Mouse (Mus musculus) midbrain, embryonic 14.5 days (tissue): ENCODE measurements around the gene Cdkn2d. TPM values are rescaled to one million over a fixed set of nuclear protein-coding genes. Genes with fewer than 3 reads are reported as not detected.
A peak's percentile ranks its signal among the peaks of the same experiment; 100 is the strongest.
"Not testable (repeated sequence)": the region's sequence is repeated elsewhere in the genome, so short reads cannot be mapped to it uniquely, and the experiment has no call there.

Experiments
- ATAC-seq: fragments of 200-750 bp; cut with Nextera tagmentation; 2 replicates; pipeline ENCODE4 v1.8.0; 2017; ENCODE audit warnings: moderate number of reproducible peaks, moderate library complexity; ENCODE audit not compliant: low FRiP score, low TSS enrichment
- DNase-seq: peaks from one replicate; pipeline ENCODE4 v3.0.0-alpha.2; 2015
- H3K27ac ChIP-seq: fragments of 300-500 bp; sonication (generic); replicated peaks from 2 replicates; pipeline ENCODE4 v1.5.1; 2014; ENCODE audit warnings: mild to moderate bottlenecking, low read depth, low read length, moderate library complexity
- H3K27me3 ChIP-seq: fragments of 300-500 bp; sonication (generic); 2 replicates; pipeline ENCODE4 v1.6.1; 2014; ENCODE audit warnings: low read length, control low read depth, mixed read lengths; ENCODE audit not compliant: control insufficient read depth, insufficient read depth
- H3K36me3 ChIP-seq: fragments of 300-500 bp; sonication (generic); 2 replicates; pipeline ENCODE4 v1.6.1; 2014; ENCODE audit warnings: low read length, control low read depth; ENCODE audit not compliant: control insufficient read depth, insufficient read depth
- H3K4me1 ChIP-seq: fragments of 300-500 bp; sonication (generic); 2 replicates; pipeline ENCODE4 v1.6.1; 2014; ENCODE audit warnings: mild to moderate bottlenecking, antibody characterized with exemption, low read length, control low read depth; ENCODE audit not compliant: control insufficient read depth, insufficient read depth
- H3K4me2 ChIP-seq: fragments of 300-500 bp; sonication (generic); 2 replicates; pipeline ENCODE4 v1.6.1; 2014; ENCODE audit warnings: mild to moderate bottlenecking, low read length, moderate library complexity
- H3K4me3 ChIP-seq: fragments of 300-500 bp; sonication (generic); replicated peaks from 2 replicates; pipeline ENCODE4 v1.5.1; 2014; ENCODE audit warnings: low read depth, low read length
- H3K9ac ChIP-seq: fragments of 300-500 bp; sonication (generic); replicated peaks from 2 replicates; pipeline ENCODE4 v1.6.1; 2014; ENCODE audit warnings: mild to moderate bottlenecking, low read length, moderate library complexity
- H3K9me3 ChIP-seq: fragments of 300-500 bp; sonication (generic); 2 replicates; pipeline ENCODE4 v1.6.1; 2016; ENCODE audit warnings: low read length, control low read depth, mixed read lengths; ENCODE audit not compliant: control insufficient read depth
- WGBS: fragments of 180-500 bp; shearing (Covaris S2); extraction: QIAGEN DNeasy Blood & Tissue Kit; methylation state at CpG from one replicate; pipeline ENCODE4 v1.1.7; 2014; 5-methylcytosine and 5-hydroxymethylcytosine counted together
- polyA plus RNA-seq: library from polyadenylated mRNA; unstranded; fragments of >200 nt; fragmentation: Nextera tagmentation; extraction: Ambion mirVana; gene quantifications from 2 replicates; pipeline ENCODE4 v1.2.1, GENCODE M21; 2014

Cdkn2d gene
- polyA plus RNA-seq, 1 experiment from 2014 or later: 84.9 TPM

GRCm38 (mm10) chr9:21331365-21332140 lies 40.3 kb upstream of the Cdkn2d start:
- no peaks in the 10 kb centered on the region for H3K9me3 ChIP-seq
- 86% methylated on average over 12 of the region's 12 CpGs for WGBS
- no peak overlapping the region for H3K27ac ChIP-seq
- H3K27me3 ChIP-seq: no peaks in the 10 kb centered on the region
- no peaks in the 10 kb centered on the region for H3K4me1 ChIP-seq
- no peak overlapping the region for H3K4me3 ChIP-seq
- no peak overlapping the region for H3K4me2 ChIP-seq
- H3K9ac ChIP-seq: no peak overlapping the region
- no peaks in the 10 kb centered on the region for H3K36me3 ChIP-seq
- DNase-seq (no peak), ATAC-seq (no peak)

- 91% methylated on average over 10 of the region's 10 CpGs for WGBS
- DNase-seq: no peak
- H3K9ac ChIP-seq: no peak overlapping the region
These were observed 38.6 kb upstream of the Cdkn2d start for GRCm38 (mm10) chr9:21329699-21330289.

GRCm38 (mm10) chr9:21329041-21329440 lies 37.8 kb upstream of the Cdkn2d start:
- Histone ChIP-seq H3K36me3 (no peaks in the 10 kb centered on the region), H3K9me3 (no peaks in the 10 kb centered on the region), H3K9ac (no peak overlapping the region), H3K4me3 (no peak overlapping the region), H3K27ac (no peak overlapping the region), H3K4me2 (no peak overlapping the region), H3K4me1 (no peaks in the 10 kb centered on the region), H3K27me3 (no peaks in the 10 kb centered on the region)
- no peak for DNase-seq
- ATAC-seq: no peak
- 86% methylated on average over 3 of the region's 5 CpGs for WGBS

More at GRCm38 (mm10) chr9:21329699-21330289, 38.6 kb upstream of the Cdkn2d start:
- H3K4me1 ChIP-seq: no peaks in the 10 kb centered on the region
- no peak overlapping the region for H3K27ac ChIP-seq
- H3K27me3 ChIP-seq: no peaks in the 10 kb centered on the region
- no peaks in the 10 kb centered on the region for H3K9me3 ChIP-seq
- no peak overlapping the region for H3K4me3 ChIP-seq
- ATAC-seq: no peak
- no peak overlapping the region for H3K4me2 ChIP-seq
- H3K36me3 ChIP-seq: no peaks in the 10 kb centered on the region

- H3K36me3 ChIP-seq: no peaks in the 10 kb centered on the region
- H3K4me1 ChIP-seq: no peaks in the 10 kb centered on the region
- no peaks in the 10 kb centered on the region for H3K27me3 ChIP-seq
- DNase-seq: no peak
- H3K9ac ChIP-seq: no peak overlapping the region
- no peak overlapping the region for H3K27ac ChIP-seq
- no peak for ATAC-seq
- no peak overlapping the region for H3K4me2 ChIP-seq
- H3K9me3 ChIP-seq: no peaks in the 10 kb centered on the region
- no peak overlapping the region for H3K4me3 ChIP-seq
- WGBS: 86% methylated on average over 3 of the region's 3 CpGs
These were observed 36.8 kb upstream of the Cdkn2d start for GRCm38 (mm10) chr9:21328041-21328440.

- Histone ChIP-seq H3K36me3 (no peaks in the 10 kb centered on the region), H3K27ac (no peak overlapping the region), H3K9me3 (no peaks in the 10 kb centered on the region), H3K4me3 (no peak overlapping the region), H3K4me1 (no peaks in the 10 kb centered on the region), H3K27me3 (no peaks in the 10 kb centered on the region), H3K4me2 (no peak overlapping the region), H3K9ac (no peak overlapping the region)
- DNase-seq (no peak), ATAC-seq (no peak)
- WGBS: 82% methylated on average over 3 of the region's 3 CpGs
These were observed 36.4 kb upstream of the Cdkn2d start for GRCm38 (mm10) chr9:21327569-21327968.

- no peak overlapping the region for H3K9ac ChIP-seq
- H3K4me1 ChIP-seq: peaks cover 11% of the 10 kb centered on the region
- H3K27ac ChIP-seq: no peak overlapping the region
- H3K4me3 ChIP-seq: no peak overlapping the region
- DNase-seq (no peak), ATAC-seq (no peak)
- H3K36me3 ChIP-seq: no peaks in the 10 kb centered on the region
- H3K27me3 ChIP-seq: no peaks in the 10 kb centered on the region
- H3K9me3 ChIP-seq: no peaks in the 10 kb centered on the region
- no peak overlapping the region for H3K4me2 ChIP-seq
- 97% methylated on average over 11 of the region's 11 CpGs for WGBS
These were observed 33.1 kb upstream of the Cdkn2d start for GRCm38 (mm10) chr9:21324269-21324668.

- not testable (repeated sequence) for ATAC-seq, DNase-seq, H3K9ac ChIP-seq, H3K27me3 ChIP-seq, H3K27ac ChIP-seq, H3K36me3 ChIP-seq, H3K9me3 ChIP-seq, H3K4me3 ChIP-seq, H3K4me2 ChIP-seq
- WGBS: 93% methylated on average over 8 of the region's 8 CpGs
- peaks cover 11% of the 10 kb centered on the region for H3K4me1 ChIP-seq
These were observed 31.7 kb upstream of the Cdkn2d start for GRCm38 (mm10) chr9:21322917-21323297.

GRCm38 (mm10) chr9:21322211-21322916 lies 31.2 kb upstream of the Cdkn2d start:
- H3K9ac ChIP-seq: no peak overlapping the region
- DNase-seq: no peak
- no peak for ATAC-seq
- no peaks in the 10 kb centered on the region for H3K36me3 ChIP-seq
- H3K4me1 ChIP-seq: peaks cover 11% of the 10 kb centered on the region
- peak overlapping the region; percentile 77; the same call in 1 of the 2 replicates for H3K4me3 ChIP-seq
- H3K27me3 ChIP-seq: no peaks in the 10 kb centered on the region
- peak overlapping the region; percentile 93 for H3K4me2 ChIP-seq
- no peak overlapping the region for H3K27ac ChIP-seq
- no peaks in the 10 kb centered on the region for H3K9me3 ChIP-seq
- 88% methylated on average over 19 of the region's 19 CpGs for WGBS
